Mouse (Mus musculus) adrenal gland, adult 2 months (tissue): ENCODE measurements around the gene Tubb1. TPM values are rescaled to one million over a fixed set of nuclear protein-coding genes. Genes with fewer than 3 reads are reported as not detected.

ENCODE experiments used
- DNase-seq: peaks from one replicate; pipeline ENCODE4 v3.0.0; 2021
- polyA plus RNA-seq: library from polyadenylated mRNA; depleted of rRNA; stranded (reverse); fragments of >200 nt; gene quantifications from 2 replicates; pipeline ENCODE4 v1.2.3, GENCODE M21; 2012
- total RNA-seq, 2 experiments: library from RNA; stranded (reverse); gene quantifications; 2 replicates each; pipeline ENCODE4 v1.2.3; 2021

Tubb1 gene
- total and polyA plus RNA-seq, 3 experiments, result 0.61 to 1.1 (median 0.66) TPM

- no peak for DNase-seq
Observed at GRCm38 (mm10) chr2:174443046-174443445, 7.4 kb upstream of the Tubb1 start.

- DNase-seq, result no peak
Observed at GRCm38 (mm10) chr2:174444359-174444758, 6.1 kb upstream of the Tubb1 start.

- DNase-seq, result no peak
Observed at GRCm38 (mm10) chr2:174445018-174445417, 5.5 kb upstream of the Tubb1 start.

GRCm38 (mm10) chr2:174446492-174446891 lies 4.0 kb upstream of the Tubb1 start:
- no peak for DNase-seq

GRCm38 (mm10) chr2:174446905-174447304 lies 3.6 kb upstream of the Tubb1 start:
- DNase-seq, result no peak

- DNase-seq, result peak; percentile 52
Observed at GRCm38 (mm10) chr2:174448405-174448804, 2.1 kb upstream of the Tubb1 start.

GRCm38 (mm10) chr2:174453681-174454080 lies 3.2 kb downstream of the Tubb1 start:
- no peak for DNase-seq

- no peak for DNase-seq
Observed at GRCm38 (mm10) chr2:174459365-174459764, 8.9 kb downstream of the Tubb1 start.

GRCm38 (mm10) chr2:174463370-174463769 lies 12.9 kb downstream of the Tubb1 start:
- no peak for DNase-seq

- peak; percentile 98 for DNase-seq
Observed at GRCm38 (mm10) chr2:174463789-174464523, 13.5 kb downstream of the Tubb1 start, which contains the start of gene Atp5e. Atp5e (minus strand) TSS chr2:174464105.

- DNase-seq, result peak; percentile 56
Observed at GRCm38 (mm10) chr2:174470333-174470732, 19.8 kb downstream of the Tubb1 start.

GRCm38 (mm10) chr2:174470786-174471405 lies 20.4 kb downstream of the Tubb1 start:
- DNase-seq, result peak; percentile 41

GRCm38 (mm10) chr2:174472407-174472806 lies 21.9 kb downstream of the Tubb1 start:
- no peak for DNase-seq

- DNase-seq, result peak; percentile 100
Observed at GRCm38 (mm10) chr2:174472818-174473549, 22.5 kb downstream of the Tubb1 start, which contains the start of gene Prelid3b. Prelid3b (minus strand) TSS chr2:174473081.

GRCm38 (mm10) chr2:174473550-174473927 lies 23.0 kb downstream of the Tubb1 start:
- DNase-seq, result no peak

GRCm38 (mm10) chr2:174477543-174478319 lies 27.2 kb downstream of the Tubb1 start:
- no peak for DNase-seq

GRCm38 (mm10) chr2:174478746-174479145 lies 28.3 kb downstream of the Tubb1 start:
- no peak for DNase-seq

GRCm38 (mm10) chr2:174487005-174487404 lies 36.5 kb downstream of the Tubb1 start:
- DNase-seq, result no peak

GRCm38 (mm10) chr2:174492858-174493257 lies 42.4 kb downstream of the Tubb1 start:
- DNase-seq, result peak; percentile 54

GRCm38 (mm10) chr2:174500814-174501503 lies 50.5 kb downstream of the Tubb1 start:
- DNase-seq, result no peak

GRCm38 (mm10) chr2:174501517-174501916 lies 51.0 kb downstream of the Tubb1 start:
- DNase-seq, result no peak
